8 mouse cellular contexts compared by ENCODE assay signal in genomic region chr1:139267844-139268243, GRCm38 (mm10).
DNase-seq lines count a peak whose midpoint lies in the region; ATAC-seq and TF ChIP-seq lines count a peak whose summit lies in the region.

No protein-coding gene starts in this region.

- TF ChIP-seq CTCF in brain, embryonic 14.5 days (IDR thresholded peaks at IDR 0.05; ENCODE audit: borderline replicate concordance, extremely low read depth, insufficient read depth, insufficient read length): peak; percentile 43; the same call in 1 of the 2 replicates

- no peak overlapping the region for H3K4me3 ChIP-seq in forebrain, embryonic 14.5 days (ENCODE audit: low read depth, low read length)

- H3K27me3 ChIP-seq in forebrain, embryonic 14.5 days (replicated peaks; ENCODE audit: control insufficient read depth, insufficient read depth, low read length): no peaks in the 10 kb centered on the region

- ATAC-seq in cerebellum, adult (ENCODE audit: insufficient number of reproducible peaks, low FRiP score, low TSS enrichment): peak; percentile 66; the same call in 1 of the 2 replicates
- peak; percentile 77 for ATAC-seq in forebrain, embryonic 14.5 days

- TF ChIP-seq POLR2A in brain, embryonic 14.5 days (IDR thresholded peaks at IDR 0.05; ENCODE audit: borderline replicate concordance, extremely low read depth, insufficient read depth, insufficient read length, poor library complexity, severe bottlenecking): no peak

- H3K4me1 ChIP-seq in forebrain, embryonic 14.5 days (ENCODE audit: control insufficient read depth, insufficient read depth, low read length): no peaks in the 10 kb centered on the region

- H3K36me3 ChIP-seq in forebrain, embryonic 14.5 days (ENCODE audit: control insufficient read depth, insufficient read depth, low read length): no peaks in the 10 kb centered on the region

- DNase-seq in cerebellum, adult 11-12 months: no peak
- DNase-seq in 416B (ENCODE audit: low read depth): peak; percentile 85
- DNase-seq in brain, embryonic 14.5 days (ENCODE audit: low read depth): peak; percentile 92
- peak; percentile 92 for DNase-seq in forebrain, embryonic 14.5 days (ENCODE audit: low spot score)
- peak; percentile 56 for DNase-seq in kidney, postnatal 14 days
- peak; percentile 56 for DNase-seq in lung, postnatal 10 days
- DNase-seq in right cerebral cortex, postnatal 36 days (ENCODE audit: low spot score in 2 of 2): peak; percentile 2 to 4

- no peak overlapping the region for H3K9ac ChIP-seq in forebrain, embryonic 14.5 days (ENCODE audit: low read length)

- H3K27ac ChIP-seq in forebrain, embryonic 14.5 days (ENCODE audit: low read depth, low read length): no peak overlapping the region

- no peak overlapping the region for H3K4me2 ChIP-seq in forebrain, embryonic 14.5 days (ENCODE audit: low read length)

- 19% methylated on average over 6 of the region's 6 CpGs for WGBS in forebrain, embryonic 14.5 days

- no peaks in the 10 kb centered on the region for H3K9me3 ChIP-seq in forebrain, embryonic 14.5 days (replicated peaks; ENCODE audit: control insufficient read depth, low read length)
